Mouse (Mus musculus) telencephalon, adult 2 months (tissue): Measurements from ENCODE around the gene Sipa1l3.

ENCODE experiments used
- DNase-seq: peaks from one replicate; pipeline ENCODE4 v3.0.0-alpha.2; 2011; ENCODE audit warnings: low read depth, low spot score

Sipa1l3 gene

DNA sequence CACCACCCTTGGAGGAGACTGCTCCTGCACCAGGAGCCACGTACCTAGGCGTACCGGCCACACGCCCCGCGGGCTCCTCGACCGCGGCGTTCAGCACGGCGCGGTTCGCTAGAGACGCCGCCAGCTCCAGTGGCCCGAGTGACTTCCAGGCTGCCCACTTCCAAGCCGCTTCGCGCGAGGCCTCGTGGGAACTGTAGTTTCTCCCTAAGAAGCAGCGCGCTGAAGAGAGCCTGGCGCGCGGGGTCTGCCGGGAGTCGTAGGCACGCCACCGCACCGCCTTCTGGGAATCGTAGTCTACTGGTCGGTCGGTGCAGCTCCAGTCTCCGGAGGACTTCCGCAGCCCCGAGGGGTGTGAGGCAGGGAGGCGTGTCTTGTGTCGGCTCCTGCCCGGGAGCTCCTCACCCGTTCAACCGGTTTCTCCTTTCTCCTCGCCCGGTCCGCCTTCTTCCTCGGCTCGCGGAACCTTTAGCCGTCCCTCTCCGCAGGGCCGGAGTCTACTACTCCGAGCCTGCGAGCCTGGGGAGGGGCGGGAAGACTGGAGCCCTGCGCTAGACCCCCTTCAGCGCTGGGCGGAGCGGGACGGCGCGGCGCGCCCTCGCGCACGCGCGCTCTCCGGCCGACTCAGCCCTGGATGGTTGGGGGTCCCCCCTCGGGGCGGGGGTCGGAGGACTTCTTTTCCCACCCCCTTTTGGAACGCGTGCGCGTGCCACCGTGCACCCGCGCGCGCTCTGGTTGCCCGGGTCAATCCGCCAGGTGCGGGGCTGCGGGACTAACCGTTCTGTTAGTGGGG is at the start of gene Sipa1l3:
Gene Sipa1l3, minus strand, starts transcription at position 221 of the 790 bp plus-strand sequence.
- DNase-seq: peak; percentile 96

GRCm38 (mm10) chr7:29563006-29563405 is 44.6 kb upstream of the Sipa1l3 start:
- no peak for DNase-seq

DNA sequence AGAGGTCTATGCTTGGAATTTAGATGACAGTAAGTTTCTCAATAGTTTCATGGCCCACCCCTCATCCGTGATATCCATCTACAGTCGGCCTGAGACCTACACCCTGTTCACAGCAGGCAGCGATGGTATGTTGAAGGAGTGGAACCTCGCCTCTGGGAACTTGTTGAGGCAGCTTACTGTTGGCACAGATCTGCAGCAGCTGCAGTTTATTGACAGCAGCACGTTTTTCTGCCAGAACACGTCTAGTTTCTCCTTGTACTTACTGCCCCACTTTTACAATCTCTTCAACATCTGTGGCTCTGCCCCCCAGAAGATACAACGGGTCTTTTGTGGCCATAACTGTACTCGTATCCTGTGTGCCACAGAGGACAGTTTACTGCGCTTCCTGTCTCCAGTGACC is 42.6 kb upstream of the Sipa1l3 start:
- DNase-seq: no peak

GRCm38 (mm10) chr7:29559290-29559689 is 40.8 kb upstream of the Sipa1l3 start:
- no peak for DNase-seq

- DNase-seq: no peak
These were observed 40.3 kb upstream of the Sipa1l3 start for GRCm38 (mm10) chr7:29558744-29559143.

GRCm38 (mm10) chr7:29556283-29556682 is 37.8 kb upstream of the Sipa1l3 start:
- no peak for DNase-seq

DNA sequence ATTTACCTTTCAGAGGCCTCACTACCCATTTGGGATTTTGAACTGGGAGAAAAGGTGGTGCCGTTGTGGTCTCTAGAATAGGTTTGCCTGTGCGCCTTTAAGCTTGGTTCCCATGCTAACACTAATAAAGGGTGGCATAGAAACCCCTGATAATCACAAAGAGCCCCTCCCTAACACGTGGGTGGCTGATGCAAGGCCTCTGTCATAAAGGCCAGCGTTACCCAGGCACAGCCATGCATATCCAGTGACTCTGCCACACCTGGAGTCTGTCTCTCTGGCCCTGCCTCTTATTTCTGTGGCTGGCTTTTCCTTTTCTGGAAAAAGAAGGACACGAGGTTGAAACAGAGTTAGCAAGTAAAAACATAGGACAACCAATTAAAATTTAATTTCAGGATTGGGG is 37.1 kb upstream of the Sipa1l3 start:
- no peak for DNase-seq

GRCm38 (mm10) chr7:29555051-29555450 is 36.6 kb upstream of the Sipa1l3 start:
- DNase-seq: no peak

DNA sequence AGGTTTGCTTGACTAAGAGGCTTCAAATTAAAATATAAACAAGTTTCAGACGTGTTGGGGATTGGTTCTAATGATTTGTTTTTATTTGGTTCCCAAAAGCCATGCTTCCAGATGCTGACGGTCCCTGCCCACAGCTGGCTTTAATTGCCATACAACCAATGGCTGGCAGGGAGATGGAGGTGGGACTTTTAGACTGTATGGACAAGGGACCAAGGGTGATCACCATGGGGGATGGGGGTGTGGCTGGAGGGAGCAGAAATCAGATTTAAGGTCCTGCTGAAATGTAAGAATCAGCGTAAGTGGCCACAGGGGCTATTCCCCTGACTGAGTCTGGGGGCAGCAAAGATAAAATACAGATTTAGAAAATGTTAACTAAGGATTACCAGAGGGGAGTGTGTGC is 32.2 kb upstream of the Sipa1l3 start:
- no peak for DNase-seq

DNA sequence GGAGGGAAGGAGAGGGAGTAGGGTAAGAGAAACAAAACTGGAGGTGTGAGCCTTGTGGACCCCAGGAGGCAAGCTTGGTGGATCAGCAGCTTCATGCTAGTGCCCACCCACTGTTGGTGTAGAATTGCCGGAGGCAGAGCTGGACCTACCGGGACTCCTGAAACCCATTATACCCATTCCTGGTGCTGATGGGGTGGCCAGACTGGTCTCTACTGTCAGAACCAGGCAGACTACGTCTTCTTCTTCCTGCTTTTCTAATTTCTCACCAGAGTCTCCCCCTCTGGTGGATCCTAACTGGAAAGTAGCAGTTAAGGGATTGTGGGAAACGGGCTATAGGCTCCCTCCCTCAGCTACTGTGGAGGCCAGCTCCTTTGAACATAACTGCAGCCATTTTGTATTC is 23.2 kb upstream of the Sipa1l3 start:
- no peak for DNase-seq

- no peak for DNase-seq
These were observed 22.7 kb upstream of the Sipa1l3 start for GRCm38 (mm10) chr7:29541186-29541585.

- DNase-seq: no peak
These were observed 22.2 kb upstream of the Sipa1l3 start for GRCm38 (mm10) chr7:29540631-29541030.

GRCm38 (mm10) chr7:29523700-29524099 is 5.3 kb upstream of the Sipa1l3 start:
- peak; percentile 51 for DNase-seq

DNA sequence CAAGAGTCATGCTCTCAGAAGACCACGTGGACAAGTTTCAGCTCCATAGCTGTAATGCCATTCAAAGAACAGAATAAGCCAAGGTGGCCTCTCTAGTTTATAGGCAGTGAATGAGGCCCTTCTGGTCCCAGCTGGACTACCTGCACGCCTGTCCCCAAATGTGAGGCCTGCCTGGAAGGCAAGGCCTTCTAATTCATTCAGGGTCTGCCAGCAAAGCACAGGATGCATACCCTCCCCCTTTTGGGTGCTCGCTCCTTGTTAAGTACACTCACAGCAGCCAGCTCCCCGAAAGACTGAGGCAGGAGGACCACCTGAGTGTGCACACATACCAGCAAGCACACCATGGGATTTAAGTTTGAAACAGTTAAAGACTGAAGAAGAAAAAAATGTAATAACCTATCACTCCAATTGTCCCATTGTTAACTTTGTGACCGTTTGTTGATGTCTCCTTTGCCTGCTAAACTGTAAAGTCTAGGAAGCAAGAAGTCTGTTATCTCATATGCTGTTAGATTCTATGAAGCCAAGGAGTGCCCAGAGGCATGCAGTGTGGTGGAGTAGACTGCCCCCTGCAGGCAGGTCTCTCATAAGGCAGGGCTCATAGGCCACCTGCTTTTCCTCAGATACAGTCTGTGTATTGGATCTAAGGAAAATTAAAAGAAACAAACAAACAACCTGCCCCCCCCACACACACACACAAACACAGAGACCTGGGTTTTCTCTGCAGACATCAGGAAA is 3.6 kb upstream of the Sipa1l3 start:
- DNase-seq: peak; percentile 48

DNA sequence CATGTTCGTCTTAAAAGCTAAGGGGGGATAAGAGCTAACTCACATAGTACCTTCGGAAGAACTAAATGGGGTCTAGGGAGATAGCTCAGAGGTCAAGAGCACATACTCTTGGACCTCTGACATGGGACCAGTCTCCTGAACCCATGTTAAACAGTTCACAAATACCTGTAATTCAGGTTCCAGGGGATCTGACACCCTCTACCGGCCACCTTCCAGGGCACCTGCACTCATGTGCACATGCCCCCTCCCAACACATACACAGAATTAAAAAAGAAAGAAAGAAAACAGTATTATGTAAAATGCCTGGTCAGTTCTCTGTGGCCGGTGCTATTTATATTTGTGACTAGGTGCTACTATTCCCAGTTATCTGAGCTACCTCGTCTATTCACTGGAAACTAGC is 2.9 kb upstream of the Sipa1l3 start:
- DNase-seq: no peak

DNA sequence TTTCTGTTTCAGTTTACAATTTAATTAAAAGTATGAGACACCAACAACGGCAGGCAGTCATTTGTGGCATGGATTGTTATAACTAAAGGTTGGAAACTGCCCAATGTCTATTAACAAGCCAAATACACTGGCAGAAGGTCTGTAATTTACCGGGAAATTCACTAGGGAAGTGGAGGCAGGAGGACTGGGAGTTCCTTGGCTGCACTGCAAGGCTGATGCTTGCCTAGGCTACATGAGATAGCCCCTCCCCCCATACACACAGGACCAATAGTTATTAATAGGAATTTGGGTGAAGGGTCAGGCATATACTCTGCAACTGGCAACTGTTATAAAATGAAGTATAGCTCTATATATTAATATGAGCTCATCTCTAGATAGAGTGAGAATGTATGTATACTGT is 2.4 kb upstream of the Sipa1l3 start:
- DNase-seq: no peak

GRCm38 (mm10) chr7:29519211-29519550 is 740 bp upstream of the Sipa1l3 start:
- DNase-seq: no peak

DNA sequence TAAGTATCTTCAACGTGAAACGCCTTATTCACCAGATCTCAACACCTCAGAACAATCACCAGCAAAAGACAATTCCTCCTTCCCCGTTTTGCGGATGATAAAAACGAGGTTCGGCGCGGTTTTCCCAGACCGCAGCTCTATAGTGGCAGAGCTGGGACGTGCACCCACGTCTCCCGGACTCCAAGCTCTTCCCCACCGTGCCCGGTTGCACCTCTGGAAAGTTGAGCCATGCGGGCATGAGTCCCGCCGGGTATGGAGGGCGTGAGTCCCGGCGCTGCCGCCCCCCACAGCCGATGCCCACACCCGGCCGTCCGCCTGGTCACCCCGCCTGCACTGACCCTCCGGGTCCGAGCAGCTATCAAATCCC is 404 bp downstream of the Sipa1l3 start:
- DNase-seq: no peak

GRCm38 (mm10) chr7:29517178-29517577 is 1.3 kb downstream of the Sipa1l3 start:
- no peak for DNase-seq

DNA sequence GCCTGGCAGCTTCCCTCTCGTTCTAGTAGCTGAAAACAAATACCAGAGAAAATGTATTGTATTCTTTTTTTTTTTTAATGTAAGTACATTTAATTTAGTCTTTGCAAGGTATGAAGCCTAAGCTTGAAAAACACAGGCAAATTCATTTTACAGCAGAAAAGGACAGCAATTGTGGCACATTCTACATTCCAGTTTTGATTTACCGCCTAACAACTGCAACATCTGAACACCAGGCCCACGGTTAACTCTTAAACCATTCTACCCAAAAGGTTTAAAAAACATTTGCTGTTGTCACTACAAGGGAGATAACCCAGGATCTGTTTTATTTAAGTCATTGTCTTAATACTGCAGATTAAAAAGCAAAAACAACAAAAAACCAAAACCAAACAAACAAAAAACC is 2.8 kb downstream of the Sipa1l3 start:
- DNase-seq: no peak

DNA sequence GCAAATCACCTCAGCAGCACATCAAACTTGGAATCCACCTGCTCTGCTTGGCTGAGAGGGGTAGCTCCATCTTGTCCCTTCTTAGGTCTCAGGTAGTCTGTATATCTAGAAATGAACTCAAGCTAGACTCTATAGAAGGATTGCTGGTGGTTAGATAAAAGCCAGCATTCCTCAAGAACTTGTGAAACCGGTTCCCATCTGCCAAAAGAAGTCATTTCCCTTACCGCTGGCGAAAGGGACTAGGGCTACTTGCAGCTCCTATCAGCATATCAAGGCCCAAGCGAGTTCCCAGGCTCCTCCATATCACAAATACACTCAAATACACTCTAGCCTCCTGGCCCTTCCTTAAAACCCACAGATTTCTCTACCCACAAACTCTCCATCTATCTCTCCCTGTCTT is 5.7 kb downstream of the Sipa1l3 start:
- no peak for DNase-seq

GRCm38 (mm10) chr7:29511598-29512275 is 6.7 kb downstream of the Sipa1l3 start:
- peak; percentile 45 for DNase-seq

- no peak for DNase-seq
These were observed 9.9 kb downstream of the Sipa1l3 start for GRCm38 (mm10) chr7:29508522-29508921.
